Mouse (Mus musculus): ENCODE results near the gene Tiparp. TPM values are rescaled to one million over a fixed set of nuclear protein-coding genes. Genes with fewer than 3 reads are reported as not detected.

Tiparp gene
- polyA plus RNA-seq, 1 experiment from 2014 or later: 24.3 TPM

- Histone ChIP-seq H3K27ac (ENCODE audit: low read length) (no peak overlapping the region), H3K4me3 (ENCODE audit: low read length) (no peak overlapping the region), H3K4me1 (ENCODE audit: control insufficient read depth, insufficient read depth, low read length) (peaks cover 4% of the 10 kb centered on the region), H3K4me2 (ENCODE audit: low read depth, low read length) (no peak overlapping the region), H3K9me3 (replicated peaks; ENCODE audit: control insufficient read depth, low read length) (no peaks in the 10 kb centered on the region), H3K36me3 (ENCODE audit: control insufficient read depth, insufficient read depth) (no peaks in the 10 kb centered on the region), H3K9ac (ENCODE audit: low read length) (no peak overlapping the region), H3K27me3 (ENCODE audit: control insufficient read depth, insufficient read depth, low read length) (no peaks in the 10 kb centered on the region)
- 71% methylated on average over 8 of the region's 8 CpGs for WGBS
- no peak for ATAC-seq (replicated peaks; ENCODE audit: extremely low read depth, insufficient read depth, low FRiP score)
Observed at GRCm38 (mm10) chr3:65601291-65602050, 73.3 kb downstream of the Tiparp start.

GRCm38 (mm10) chr3:65603392-65604055 lies 75.3 kb downstream of the Tiparp start:
- WGBS: 22% methylated on average over 4 of the region's 4 CpGs
- 0 out of 2 replicates have a peak overlapping the region, but pooled peaks have one; percentile 49 for H3K27ac ChIP-seq (ENCODE audit: low read length)
- ATAC-seq (replicated peaks; ENCODE audit: extremely low read depth, insufficient read depth, low FRiP score): no peak

More at GRCm38 (mm10) chr3:65603392-65604055, 75.3 kb downstream of the Tiparp start:
- peaks cover 4% of the 10 kb centered on the region for H3K4me1 ChIP-seq (ENCODE audit: control insufficient read depth, insufficient read depth, low read length)
- H3K36me3 ChIP-seq (ENCODE audit: control insufficient read depth, insufficient read depth): no peaks in the 10 kb centered on the region
- no peak overlapping the region for H3K9ac ChIP-seq (ENCODE audit: low read length)
- no peaks in the 10 kb centered on the region for H3K9me3 ChIP-seq (replicated peaks; ENCODE audit: control insufficient read depth, low read length)
- H3K27me3 ChIP-seq (ENCODE audit: control insufficient read depth, insufficient read depth, low read length): no peaks in the 10 kb centered on the region
- H3K4me3 ChIP-seq (ENCODE audit: low read length): no peak overlapping the region
- H3K4me2 ChIP-seq (ENCODE audit: low read depth, low read length): peak overlapping the region; percentile 49

Other genes with a start within 250 kb of the Tiparp start
- 205 and 208 TPM in 2 replicates for gene Ssr3, start 135.8 kb upstream of the Tiparp start, polyA plus RNA-seq (2015; fragmentation: Nextera tagmentation; extraction: Ambion mirVana)
- gene Lekr1, start 137.8 kb downstream of the Tiparp start, polyA plus RNA-seq (2015; fragmentation: Nextera tagmentation; extraction: Ambion mirVana): 5.7 and 7.1 TPM in 2 replicates